Mouse (Mus musculus) induced T-regulatory cell, adult 2 months (primary cell): ENCODE results near the gene Gkn3.
A peak's percentile ranks its signal among the peaks of the same experiment; 100 is the strongest.

ENCODE experiments used
- DNase-seq: peaks from one replicate; pipeline ENCODE4 v3.0.0-alpha.2; 2012; ENCODE audit warnings: low read depth

Gene Gkn3

DNA sequence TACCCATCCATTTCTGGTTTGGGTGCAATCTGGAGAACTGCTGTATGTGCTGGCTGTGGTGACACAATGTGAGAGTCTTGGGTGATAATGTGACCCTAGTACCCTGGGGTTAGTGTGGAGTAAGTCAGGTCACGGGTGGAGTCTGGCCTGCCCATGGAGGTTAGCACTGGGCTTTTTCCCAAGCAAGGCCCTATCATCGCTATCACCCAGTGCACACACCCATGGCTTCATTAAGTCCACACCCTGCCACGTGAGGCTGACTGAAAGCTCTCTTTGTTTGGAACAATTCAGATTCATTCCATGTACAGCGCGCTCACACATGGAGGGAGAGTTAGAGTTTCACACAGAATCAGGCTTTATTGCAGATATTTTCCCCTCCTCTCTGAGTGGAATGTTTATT is 34.3 kb downstream of the Gkn3 start:
- DNase-seq: no peak

GRCm38 (mm10) chr6:87350829-87351228 is 37.9 kb downstream of the Gkn3 start, which contains the start of gene Gkn1:
Gene Gkn1 (minus strand): TSS chr6:87350942.
- DNase-seq: no peak

DNA sequence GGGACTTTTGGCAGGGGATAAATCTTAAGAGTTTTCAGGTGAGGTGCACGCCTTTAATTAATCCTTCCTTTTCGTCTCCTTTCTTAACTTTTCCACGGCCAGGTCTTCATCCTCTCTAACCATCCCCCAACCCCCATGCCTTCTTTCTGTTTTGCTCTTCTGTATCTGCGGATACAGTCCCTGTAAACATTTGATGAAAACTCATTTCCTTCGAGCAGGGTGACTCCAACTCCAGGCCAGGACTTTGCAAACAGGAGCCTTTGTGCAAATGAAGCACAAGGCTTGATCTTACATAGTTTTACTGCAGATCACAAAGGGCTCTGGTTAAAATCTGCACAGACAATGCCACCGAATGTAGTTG is 52.8 kb downstream of the Gkn3 start:
- DNase-seq: no peak

DNA sequence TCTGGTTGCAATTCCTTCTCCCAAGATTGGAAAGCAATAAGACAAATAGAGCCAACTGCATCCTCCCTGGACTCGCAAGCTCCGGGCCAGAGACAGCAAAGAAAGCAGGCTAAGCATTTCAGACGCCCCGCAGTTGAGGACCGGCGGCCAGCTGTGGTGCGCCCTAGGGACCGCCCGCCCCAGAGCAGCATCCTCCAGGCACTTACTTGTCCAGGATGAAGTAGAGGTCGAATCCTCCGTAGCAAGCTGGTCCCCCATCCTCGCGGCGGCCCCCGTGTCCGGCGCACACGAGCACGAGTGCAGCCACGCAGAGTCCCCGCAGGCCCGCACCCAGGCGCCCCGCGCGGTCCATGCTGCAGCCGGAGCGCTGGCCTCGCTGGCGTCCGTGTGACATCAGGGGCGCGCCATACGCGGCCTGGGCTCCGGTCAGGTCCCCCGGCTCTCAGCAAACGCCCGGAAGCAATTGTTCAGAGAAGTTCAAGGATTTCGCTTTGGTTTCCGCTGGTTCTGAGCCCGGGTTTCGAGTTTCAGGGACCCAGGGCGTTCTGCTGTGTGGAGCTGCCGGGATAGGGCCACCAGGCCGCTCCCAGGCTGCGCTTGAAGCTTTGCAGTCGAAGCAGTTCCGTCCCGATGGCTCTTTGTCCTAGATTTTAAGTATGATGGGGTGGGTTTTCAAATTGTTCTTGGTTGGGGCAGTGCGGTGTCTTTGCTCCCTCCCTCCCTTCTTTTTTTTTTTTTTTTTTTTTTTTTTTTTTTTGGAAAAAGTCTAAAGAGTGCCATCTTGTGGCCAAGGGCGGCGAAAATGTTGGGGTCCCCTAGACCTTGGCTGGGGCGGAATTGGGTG is 53.4 kb downstream of the Gkn3 start, which contains the start of gene Antxr1:
Gene Antxr1 (minus strand): TSS at position 731 of the 844 bp plus-strand sequence.
- peak; percentile 51 for DNase-seq

- DNase-seq: peak; percentile 3
Observed at GRCm38 (mm10) chr6:87334361-87335090, 54.2 kb downstream of the Gkn3 start.
